Mouse (Mus musculus): ENCODE measurements at regions not wholly inside any gene's neighbourhood (a gene's known extent, or its start where the extent isn't known, plus 50 kb on each side); places are given as distances from the start of the nearest gene placed in this dataset.

DNA sequence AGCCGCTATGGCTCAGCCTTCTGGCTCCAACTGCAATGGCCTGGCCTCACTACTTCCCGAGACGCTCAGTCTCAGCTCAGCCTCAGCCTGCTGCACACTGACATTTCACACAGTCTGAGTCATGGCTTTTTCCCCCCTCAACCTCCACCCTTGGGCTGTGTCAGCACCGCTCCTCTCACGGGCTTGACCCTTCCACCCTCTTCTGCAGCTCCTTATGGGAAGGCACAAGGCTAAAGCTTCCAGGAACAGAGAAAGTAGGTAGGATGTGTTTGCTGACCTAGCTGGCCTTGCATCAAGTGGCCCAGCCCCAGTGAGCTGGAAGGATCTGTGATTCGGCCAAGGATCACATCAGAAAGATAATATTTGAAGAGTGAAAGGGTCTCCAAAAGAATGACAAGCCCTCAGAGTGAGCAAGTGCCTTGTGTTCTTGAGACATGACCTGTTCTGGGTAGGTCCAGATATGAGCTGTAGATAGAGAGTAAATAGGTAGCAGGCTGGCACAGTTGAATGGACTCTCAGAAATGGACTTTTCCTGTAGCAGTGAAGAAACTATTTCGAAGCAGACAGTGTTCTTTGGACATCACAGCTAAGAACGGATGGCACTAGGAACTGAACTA lies 192.9 kb upstream of the Usp24 start:
- TF ChIP-seq POLR2A (IDR thresholded peaks at IDR 0.05; ENCODE audit: borderline replicate concordance, extremely low read depth, insufficient read depth, insufficient read length, poor library complexity, severe bottlenecking) (no peak), CTCF (IDR thresholded peaks at IDR 0.05; ENCODE audit: borderline replicate concordance, extremely low read depth, insufficient read depth, insufficient read length) (no peak)
